Mouse (Mus musculus) adrenal gland, adult 18-20 months (tissue): ENCODE measurements at regions not wholly inside any gene's neighbourhood (a gene's known extent, or its start where the extent isn't known, plus 50 kb on each side); places are given as distances from the start of the nearest gene placed in this dataset.

ENCODE experiments used
- DNase-seq, 2 experiments: peaks; one replicate each; pipeline ENCODE4 v3.0.0; 2021 to 2022; ENCODE audit warnings: low spot score in 2 of 2

- DNase-seq = peak; percentile 35 to 59
Observed at GRCm38 (mm10) chr13:28532278-28532677, 274.9 kb downstream of the Gm11361 start.

- DNase-seq = no peak
Observed at GRCm38 (mm10) chr13:28531534-28531999, 274.2 kb downstream of the Gm11361 start.

DNA sequence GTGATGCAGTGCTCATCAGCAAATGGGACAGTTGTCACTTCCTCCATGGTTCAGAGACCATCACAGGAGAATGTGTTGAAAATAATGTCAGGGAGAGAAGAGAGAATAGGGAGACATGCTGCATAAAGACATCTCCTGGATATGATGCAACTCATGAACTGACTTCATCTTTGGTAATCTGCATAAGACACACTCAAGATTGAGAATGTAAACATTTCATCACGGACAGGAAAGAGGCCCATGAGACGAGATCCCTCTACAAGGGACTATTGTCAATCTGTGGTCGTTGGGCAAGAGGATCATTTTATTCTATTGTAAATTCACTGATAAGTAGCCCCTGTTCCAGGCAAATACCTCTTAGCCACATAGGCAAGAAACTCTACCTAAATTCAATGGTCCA lies 273.6 kb downstream of the Gm11361 start:
- no peak for DNase-seq

DNA sequence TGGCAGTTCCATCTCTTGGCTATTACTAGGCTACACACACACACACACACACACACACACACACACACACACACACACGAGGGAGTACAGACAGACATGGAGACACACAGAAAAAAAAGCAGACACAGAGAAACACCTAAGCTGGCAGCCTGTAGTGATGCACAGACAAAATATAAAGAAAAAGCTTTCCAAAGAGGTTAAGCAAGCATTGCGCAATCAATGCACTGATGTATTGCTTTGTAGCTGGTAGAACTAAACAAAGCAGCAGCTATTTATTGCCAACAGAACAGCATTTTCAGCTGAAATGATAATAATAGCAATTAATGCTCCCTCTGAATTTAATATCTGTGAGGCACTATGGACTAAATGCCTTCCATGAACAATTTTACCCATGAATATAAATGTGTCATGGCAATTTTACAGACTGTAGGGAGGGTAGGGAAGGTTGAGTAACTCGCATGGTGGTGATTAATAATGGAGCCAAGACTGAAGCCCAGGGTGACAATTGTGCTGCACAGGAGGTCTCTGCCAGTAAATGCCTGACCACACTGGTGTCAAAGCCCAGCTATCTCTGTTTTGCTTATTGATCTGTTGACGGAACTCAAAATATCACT lies 271.7 kb downstream of the Gm11361 start:
- no peak for DNase-seq

- no peak for DNase-seq
Observed at GRCm38 (mm10) chr13:28526299-28526698, 269.0 kb downstream of the Gm11361 start.

- no peak for DNase-seq
Observed at GRCm38 (mm10) chr13:28524411-28524810, 267.1 kb downstream of the Gm11361 start.

- DNase-seq = no peak
Observed at GRCm38 (mm10) chr13:28520127-28520482, 262.8 kb downstream of the Gm11361 start.

GRCm38 (mm10) chr13:28519383-28520126 lies 262.2 kb downstream of the Gm11361 start:
- no peak for DNase-seq

GRCm38 (mm10) chr13:28517161-28517560 lies 259.8 kb downstream of the Gm11361 start:
- DNase-seq = no peak

GRCm38 (mm10) chr13:28516636-28517035 lies 259.3 kb downstream of the Gm11361 start:
- no peak for DNase-seq

DNA sequence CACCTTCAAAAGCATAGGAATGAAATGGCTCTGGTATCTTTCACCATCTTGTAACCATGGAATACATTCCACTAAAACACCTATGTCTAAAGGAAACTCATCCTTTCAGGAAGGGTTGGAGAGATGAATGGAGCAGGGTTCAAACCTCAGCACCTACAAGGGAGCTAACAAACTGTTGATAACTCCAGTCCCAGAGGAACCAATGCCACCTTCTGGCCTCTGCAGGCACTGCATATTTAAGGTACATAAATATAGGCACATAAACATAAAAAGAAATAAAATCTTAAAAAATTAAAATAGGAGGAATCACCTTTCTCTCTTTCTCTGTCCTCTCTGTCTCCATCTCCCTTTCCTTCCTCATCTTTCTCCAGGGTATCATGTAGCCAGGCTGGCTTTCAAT lies 256.9 kb downstream of the Gm11361 start:
- DNase-seq = no peak

- DNase-seq = no peak
Observed at GRCm38 (mm10) chr13:28513336-28513735, 256.0 kb downstream of the Gm11361 start.

DNA sequence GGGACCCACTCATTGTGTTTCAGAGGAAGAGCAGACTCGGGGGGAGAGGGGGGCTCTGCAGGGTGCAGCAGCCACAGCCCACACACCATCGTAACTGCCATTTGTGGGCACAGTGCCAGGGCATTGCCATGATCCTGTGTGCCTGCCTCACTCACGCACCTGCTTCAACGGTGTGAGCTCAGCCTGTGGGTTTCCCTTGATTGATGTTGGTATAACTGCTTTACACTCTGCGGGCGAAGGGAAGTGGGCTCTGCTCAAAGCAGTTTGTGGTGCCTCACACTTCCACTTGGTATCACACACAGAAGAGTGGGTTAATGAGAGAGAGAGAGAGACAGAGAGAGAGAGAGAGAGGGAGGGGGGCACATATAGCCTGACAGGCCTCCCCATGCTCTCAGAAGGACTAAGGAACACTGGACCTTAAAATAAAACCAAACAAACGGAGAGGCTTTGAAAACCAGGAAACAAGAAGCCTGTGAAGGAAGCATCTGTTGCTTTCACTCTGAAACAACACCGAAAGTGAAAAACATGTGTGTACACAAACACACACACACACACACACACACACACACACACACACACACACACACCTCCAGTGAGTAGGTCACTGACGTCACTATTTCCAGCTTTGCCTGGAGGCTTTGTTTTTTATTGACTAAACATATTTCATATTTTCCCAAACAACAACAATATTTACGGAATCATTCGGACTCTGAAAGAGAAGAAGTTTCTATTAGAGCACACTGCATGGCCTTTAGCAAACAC lies 255.4 kb downstream of the Gm11361 start:
- no peak for DNase-seq

DNA sequence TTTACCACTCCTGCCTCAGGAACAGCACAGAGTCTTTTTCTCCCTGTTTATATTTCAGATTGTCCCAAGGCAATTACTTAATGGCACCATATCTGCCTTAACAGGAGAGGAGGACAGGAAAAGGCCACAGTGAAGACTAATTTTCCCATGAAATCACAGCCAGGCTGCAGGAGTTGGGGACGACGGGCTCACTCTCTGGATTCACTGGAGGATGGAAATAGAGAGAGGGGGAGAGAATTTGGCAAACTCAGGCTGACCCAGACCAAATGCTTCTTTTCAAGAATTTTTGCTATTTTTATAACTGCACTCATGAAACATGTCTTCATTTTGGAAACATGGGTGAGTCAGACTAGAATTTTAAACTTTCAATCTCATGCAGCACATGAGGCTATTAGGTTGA lies 250.9 kb downstream of the Gm11361 start:
- no peak for DNase-seq

GRCm38 (mm10) chr13:28507783-28508182 lies 250.5 kb downstream of the Gm11361 start:
- DNase-seq = no peak

- DNase-seq = no peak
Observed at GRCm38 (mm10) chr13:28504340-28504739, 247.0 kb downstream of the Gm11361 start.

DNA sequence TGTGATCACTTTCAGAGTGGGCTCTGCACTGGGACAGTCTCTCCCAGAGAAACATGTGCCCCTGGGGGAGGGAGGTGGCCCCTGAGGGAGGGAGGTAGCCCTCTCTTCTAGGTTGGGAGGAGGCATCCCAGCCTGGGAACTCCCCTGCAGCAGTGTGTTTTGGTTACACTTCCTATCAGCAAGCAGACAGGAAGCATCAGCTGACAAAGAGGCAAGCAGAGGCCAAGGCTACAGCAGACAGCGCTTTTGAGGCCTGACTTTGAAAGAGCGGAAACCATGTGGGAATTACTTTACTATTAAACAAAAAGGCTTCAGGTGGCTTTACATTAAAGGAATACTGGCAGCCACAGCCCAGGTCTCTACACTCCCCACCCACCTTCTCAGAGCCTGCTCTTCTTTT lies 244.8 kb downstream of the Gm11361 start:
- DNase-seq = no peak

- no peak for DNase-seq
Observed at GRCm38 (mm10) chr13:28500697-28501096, 243.4 kb downstream of the Gm11361 start.

DNA sequence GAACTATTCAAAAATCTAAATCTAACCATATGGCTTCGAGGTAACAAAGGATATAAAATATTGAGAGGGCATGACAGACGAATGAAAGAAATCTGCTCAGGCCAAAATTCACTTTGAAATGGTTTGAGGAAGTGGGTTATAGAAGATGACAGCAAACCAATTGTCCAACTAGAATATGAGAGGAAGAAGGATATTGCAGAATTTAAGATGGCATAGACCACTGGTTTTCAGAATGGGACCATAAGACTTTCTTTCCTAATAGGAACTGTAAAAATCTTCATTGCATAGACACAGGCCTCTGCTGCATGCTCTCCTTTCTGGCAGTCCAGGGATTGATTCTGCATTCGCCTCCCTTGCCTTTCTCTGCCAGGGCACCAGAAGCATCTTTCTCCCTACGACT lies 240.2 kb downstream of the Gm11361 start:
- DNase-seq = no peak

- no peak for DNase-seq
Observed at GRCm38 (mm10) chr13:28492015-28492414, 234.7 kb downstream of the Gm11361 start.

GRCm38 (mm10) chr13:28483727-28484126 lies 226.4 kb downstream of the Gm11361 start:
- no peak for DNase-seq
